Comparison of ENCODE assay signal across 9 mouse cellular contexts in genomic region chrX:142818057-142818682, GRCm38 (mm10).
DNase-seq lines count a peak whose midpoint lies in the region; ATAC-seq and TF ChIP-seq lines count a peak whose summit lies in the region.
"Had no signal": no experiment of that assay in that cellular context is flagged by ENCODE, and none has a peak within 500 bp of the region (broad histone marks: within the 10 kb centered on the region; RNA-seq: fewer than 3 reads in every experiment).

No protein-coding gene starts in this region.

- H3K27me3 ChIP-seq in cerebellum, adult 2 months (ENCODE audit: control insufficient read depth, insufficient read depth, low read length) = no peaks in the 10 kb centered on the region
- no peaks in the 10 kb centered on the region for H3K27me3 ChIP-seq in embryonic facial prominence, embryonic 11.5 days (ENCODE audit: control insufficient read depth, insufficient read depth, low read length)
- H3K27me3 ChIP-seq in midbrain, embryonic 16.5 days (ENCODE audit: control insufficient read depth, insufficient read depth, low read depth, low read length) = no peaks in the 10 kb centered on the region
- H3K27me3 ChIP-seq: heart, embryonic 13.5 days had no signal

- 44% methylated on average over 10 of the region's 10 CpGs for WGBS in cerebellum, adult 2 months
- WGBS in embryonic facial prominence, embryonic 11.5 days = 39% methylated on average over 10 of the region's 10 CpGs
- 48% methylated on average over 10 of the region's 10 CpGs for WGBS in midbrain, embryonic 16.5 days

- H3K27ac ChIP-seq in cerebellum, adult 2 months (ENCODE audit: insufficient read depth, low read length) = no peak overlapping the region
- no peak overlapping the region for H3K27ac ChIP-seq in embryonic facial prominence, embryonic 11.5 days (replicated peaks; ENCODE audit: low read depth, low read length)
- H3K27ac ChIP-seq in midbrain, embryonic 16.5 days (ENCODE audit: low read length) = no peak overlapping the region
- H3K27ac ChIP-seq: heart, embryonic 13.5 days had no signal

- no peak overlapping the region for H3K9ac ChIP-seq in embryonic facial prominence, embryonic 11.5 days (replicated peaks; ENCODE audit: low read length)
- H3K9ac ChIP-seq in midbrain, embryonic 16.5 days (ENCODE audit: low read depth, low read length) = no peak overlapping the region
- H3K9ac ChIP-seq: heart, embryonic 13.5 days had no signal

- no peak overlapping the region for H3K4me2 ChIP-seq in embryonic facial prominence, embryonic 11.5 days (ENCODE audit: low read depth, low read length)
- H3K4me2 ChIP-seq in midbrain, embryonic 16.5 days (ENCODE audit: low read length) = no peak overlapping the region
- H3K4me2 ChIP-seq: heart, embryonic 13.5 days had no signal

- TF ChIP-seq CTCF in cerebellum, adult 2 months (IDR thresholded peaks at IDR 0.05; ENCODE audit: borderline replicate concordance, insufficient read depth, low read depth, low read length) = peak; percentile 58

- H3K4me3 ChIP-seq in cerebellum, adult 2 months (replicated peaks; ENCODE audit: insufficient read depth, low read depth, low read length) = no peak overlapping the region
- H3K4me3 ChIP-seq in embryonic facial prominence, embryonic 11.5 days (ENCODE audit: low read depth, low read length) = no peak overlapping the region
- H3K4me3 ChIP-seq in midbrain, embryonic 16.5 days (ENCODE audit: low read depth, low read length) = no peak overlapping the region
- H3K4me3 ChIP-seq: heart, embryonic 13.5 days had no signal

- no peak for TF ChIP-seq POLR2A in cerebellum, adult 2 months (IDR thresholded peaks at IDR 0.05; ENCODE audit: borderline replicate concordance, insufficient read depth, low read length)

- no peaks in the 10 kb centered on the region for H3K36me3 ChIP-seq in embryonic facial prominence, embryonic 11.5 days (replicated peaks; ENCODE audit: control insufficient read depth, insufficient read depth, low read depth, low read length)
- no peaks in the 10 kb centered on the region for H3K36me3 ChIP-seq in midbrain, embryonic 16.5 days (ENCODE audit: control insufficient read depth, insufficient read depth, low read length)
- H3K36me3 ChIP-seq: heart, embryonic 13.5 days had no signal

- H3K4me1 ChIP-seq in cerebellum, adult 2 months (ENCODE audit: control insufficient read depth, insufficient read depth, low read length) = peaks cover 6% of the 10 kb centered on the region; the same call in 1 of the 2 replicates
- H3K4me1 ChIP-seq in embryonic facial prominence, embryonic 11.5 days (ENCODE audit: control insufficient read depth, insufficient read depth, low read length) = no peaks in the 10 kb centered on the region
- no peaks in the 10 kb centered on the region for H3K4me1 ChIP-seq in midbrain, embryonic 16.5 days (ENCODE audit: control insufficient read depth, insufficient read depth, low read length)

- H3K9me3 ChIP-seq in embryonic facial prominence, embryonic 11.5 days (replicated peaks; ENCODE audit: control insufficient read depth, low read length) = no peaks in the 10 kb centered on the region
- H3K9me3 ChIP-seq in midbrain, embryonic 16.5 days (replicated peaks; ENCODE audit: control insufficient read depth, low read length, poor library complexity, severe bottlenecking) = no peaks in the 10 kb centered on the region
- H3K9me3 ChIP-seq: heart, embryonic 13.5 days had no signal

- no peak for ATAC-seq in cerebellum, adult (ENCODE audit: insufficient number of reproducible peaks, low FRiP score, low TSS enrichment)
- ATAC-seq in embryonic facial prominence, embryonic 11.5 days (replicated peaks; ENCODE audit: insufficient number of reproducible peaks, low FRiP score, low TSS enrichment, low read depth) = no peak
- peak; percentile 26; the same call in 1 of the 2 replicates for ATAC-seq in midbrain, embryonic 16.5 days

- DNase-seq in cerebellum, adult 2 months = peak; percentile 29 to 58
- peak; percentile 23 for DNase-seq in urinary bladder, postnatal 14 days (ENCODE audit: low spot score)
- DNase-seq in urinary bladder, adult 2 months (ENCODE audit: low spot score) = no peak
- DNase-seq in embryonic facial prominence, embryonic 11.5 days (ENCODE audit: low spot score) = peak; percentile 65
- DNase-seq in layer of hippocampus, postnatal 10 days (ENCODE audit: low spot score in 2 of 2) = peak; percentile 44 to 66
- peak; percentile 52 for DNase-seq in thymus, postnatal 0 days (ENCODE audit: low spot score)
